Comparison of ENCODE assay signal across 15 mouse cellular contexts in the genomic region with DNA sequence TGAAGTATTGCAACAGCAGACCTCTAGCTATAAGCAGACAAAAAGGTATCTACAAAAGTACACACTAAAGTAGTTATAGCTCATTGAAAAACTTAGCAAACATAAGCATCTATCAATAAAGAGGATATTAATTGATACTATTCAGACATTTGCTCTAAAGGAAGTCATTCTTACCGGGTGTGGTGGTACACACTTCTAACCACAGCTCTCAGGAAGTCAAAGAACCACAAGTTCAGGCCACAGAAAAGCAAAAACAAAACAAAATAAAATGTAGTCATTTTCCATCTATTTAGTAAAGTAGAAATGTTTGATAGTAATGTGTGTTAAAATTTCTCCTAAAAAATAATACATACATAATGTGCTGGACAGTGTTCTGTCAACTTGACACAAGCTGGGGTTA.
"Had no signal": no experiment of that assay in that cellular context is flagged by ENCODE, and none has a peak within 500 bp of the region (broad histone marks: within the 10 kb centered on the region; RNA-seq: fewer than 3 reads in every experiment).

No protein-coding gene starts in this region.

- H3K9ac ChIP-seq: limb, embryonic 12.5 days; liver, embryonic 13.5 days; liver, postnatal 0 days; midbrain, embryonic 12.5 days; neural tube, embryonic 13.5 days had no signal

- H3K9me3 ChIP-seq: limb, embryonic 12.5 days; liver, embryonic 13.5 days; midbrain, embryonic 12.5 days; neural tube, embryonic 13.5 days had no signal

- H3K27me3 ChIP-seq: limb, embryonic 12.5 days; liver, embryonic 13.5 days; midbrain, embryonic 12.5 days; neural tube, embryonic 13.5 days had no signal

- H3K4me1 ChIP-seq: limb, embryonic 12.5 days; liver, embryonic 13.5 days; neural tube, embryonic 13.5 days had no signal

- H3K27ac ChIP-seq: limb, embryonic 12.5 days; liver, embryonic 13.5 days; midbrain, embryonic 12.5 days; neural tube, embryonic 13.5 days had no signal

- DNase-seq: kidney, adult 18-20 months; kidney, postnatal 25 days; layer of hippocampus, postnatal 36 days; liver; liver, embryonic 13.5 days; liver, postnatal 0 days; right cerebral cortex, adult 18-20 months; right cerebral cortex, postnatal 25 days; thymus, adult 18-20 months; thymus, postnatal 14 days had no signal

- H3K36me3 ChIP-seq: limb, embryonic 12.5 days; liver, embryonic 13.5 days; midbrain, embryonic 12.5 days; neural tube, embryonic 13.5 days had no signal

- ATAC-seq: liver, postnatal 0 days had no signal

- H3K4me3 ChIP-seq: limb, embryonic 12.5 days; liver, embryonic 13.5 days; megakaryocyte, embryonic 14.5 days; midbrain, embryonic 12.5 days; myocyte; neural tube, embryonic 13.5 days had no signal
